Mouse (Mus musculus) adipose tissue, adult 10 weeks (tissue): ENCODE data around the gene Tgfbr3l. TPM values are rescaled to one million over a fixed set of nuclear protein-coding genes. Genes with fewer than 3 reads are reported as not detected.

ENCODE experiments used
- polyA plus RNA-seq: library from polyadenylated mRNA; stranded (reverse); fragments of 350-450 nt; fragmentation: Illumina TruSeq; extraction: RNeasy Lipid Tissue Mini Kit (QIAGEN cat#74804); gene quantifications from one replicate; pipeline ENCODE4 v1.2.3, GENCODE M21; 2014; ENCODE audit warnings: low read depth, low replicate concordance

Gene Tgfbr3l
- 12.5 TPM for polyA plus RNA-seq

GRCm38 (mm10) chr8:4247951-4248540 lies at the start of gene Tgfbr3l:
Gene Tgfbr3l, plus strand, starts transcription at chr8:4248214.

GRCm38 (mm10) chr8:4216791-4217621 lies 31.0 kb upstream of the Tgfbr3l start, which contains the start of gene Prr36:
Gene Prr36, minus strand, starts transcription at chr8:4217459.

GRCm38 (mm10) chr8:4226739-4227347 lies 21.2 kb upstream of the Tgfbr3l start, which contains the start of gene Lrrc8e:
Gene Lrrc8e, plus strand, starts transcription at chr8:4226827.

GRCm38 (mm10) chr8:4238434-4239192 lies 9.4 kb upstream of the Tgfbr3l start, which contains the start of the genes Map2k7 and Gm49320:
Gene Map2k7, plus strand, starts transcription at chr8:4238740.
Gene Gm49320, plus strand, starts transcription at chr8:4238865.

GRCm38 (mm10) chr8:4252934-4253841 lies 5.2 kb downstream of the Tgfbr3l start, which contains the start of gene Snapc2:
Gene Snapc2, plus strand, starts transcription at chr8:4253080.

GRCm38 (mm10) chr8:4259125-4259804 lies 11.3 kb downstream of the Tgfbr3l start, which contains the start of gene Ctxn1:
Gene Ctxn1, minus strand, starts transcription at chr8:4259274.

GRCm38 (mm10) chr8:4275275-4276110 lies 27.5 kb downstream of the Tgfbr3l start, which contains the start of gene Timm44:
Gene Timm44, minus strand, starts transcription at chr8:4275913.

Other genes starting within 250 kb of the Tgfbr3l start
- gene Cd209f, start 142.4 kb upstream of the Tgfbr3l start, polyA plus RNA-seq = 46.3 TPM
- gene Cd209g, start 114.1 kb upstream of the Tgfbr3l start, polyA plus RNA-seq = 17.3 TPM
- 28.6 TPM for gene Evi5l, start 81.6 kb upstream of the Tgfbr3l start, polyA plus RNA-seq
- 0.19 TPM for gene Prr36, start 30.8 kb upstream of the Tgfbr3l start, polyA plus RNA-seq
- gene Lrrc8e, start 21.4 kb upstream of the Tgfbr3l start, polyA plus RNA-seq = 5.9 TPM
- gene Map2k7, start 9.5 kb upstream of the Tgfbr3l start, polyA plus RNA-seq = 47.0 TPM
- 2.6 TPM for gene Gm49320, start 9.3 kb upstream of the Tgfbr3l start, polyA plus RNA-seq
- gene Snapc2, start 4.9 kb downstream of the Tgfbr3l start, polyA plus RNA-seq = 31.7 TPM
- 21.8 TPM for gene Ctxn1, start 11.1 kb downstream of the Tgfbr3l start, polyA plus RNA-seq
- 50.4 TPM for gene Timm44, start 27.7 kb downstream of the Tgfbr3l start, polyA plus RNA-seq
- gene Ccl25, start 77.0 kb downstream of the Tgfbr3l start, polyA plus RNA-seq = 11.1 TPM
- 31.8 TPM for gene Elavl1, start 77.2 kb downstream of the Tgfbr3l start, polyA plus RNA-seq
- 33.8 TPM for gene Cers4, start 244.8 kb downstream of the Tgfbr3l start, polyA plus RNA-seq